Mouse (Mus musculus): ENCODE data around the gene Tfeb.

Gene Tfeb

DNA sequence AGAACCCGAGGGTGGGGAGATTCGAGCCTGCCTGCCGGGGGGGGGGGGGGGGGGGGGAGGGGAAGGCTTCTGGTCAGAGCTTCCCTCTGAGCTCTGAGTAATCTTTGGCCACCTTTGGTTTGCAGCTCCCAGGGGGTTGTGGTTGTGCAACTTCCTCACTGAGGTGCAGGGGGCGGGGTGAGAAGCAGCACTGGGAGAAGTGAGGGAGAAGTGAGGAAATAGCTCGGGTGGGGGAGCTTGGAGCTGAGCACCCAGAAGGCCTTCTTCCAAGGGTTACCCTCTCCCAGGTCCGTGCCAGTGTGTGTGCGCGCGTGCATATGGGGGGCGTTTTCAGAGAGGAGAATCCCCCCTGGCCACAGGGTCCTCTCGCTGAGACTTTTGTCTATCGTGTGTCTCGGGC lies 17.4 kb downstream of the Tfeb start:
- no peak for DNase-seq (ENCODE audit: low read depth)

DNA sequence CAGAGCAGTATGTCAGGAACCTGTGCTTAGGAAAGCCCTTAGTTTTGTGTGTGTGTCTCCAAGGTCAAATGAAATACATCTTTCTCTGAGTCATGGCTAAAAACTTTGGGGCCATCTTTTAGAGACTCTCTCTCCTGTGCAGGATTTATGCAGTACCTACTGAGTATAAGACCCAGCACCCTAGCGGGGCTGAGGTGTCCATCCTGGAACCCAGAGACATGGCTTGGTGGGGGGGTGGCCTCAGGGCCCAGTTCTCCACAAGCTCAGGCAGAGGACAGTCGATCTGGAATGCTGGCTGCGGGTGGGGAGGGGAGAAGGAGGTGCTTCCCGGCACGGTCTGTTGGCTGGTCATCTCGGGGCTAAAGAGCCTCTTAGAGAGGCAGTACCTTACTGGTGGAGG lies 19.5 kb downstream of the Tfeb start:
- DNase-seq (ENCODE audit: low read depth), result no peak

DNA sequence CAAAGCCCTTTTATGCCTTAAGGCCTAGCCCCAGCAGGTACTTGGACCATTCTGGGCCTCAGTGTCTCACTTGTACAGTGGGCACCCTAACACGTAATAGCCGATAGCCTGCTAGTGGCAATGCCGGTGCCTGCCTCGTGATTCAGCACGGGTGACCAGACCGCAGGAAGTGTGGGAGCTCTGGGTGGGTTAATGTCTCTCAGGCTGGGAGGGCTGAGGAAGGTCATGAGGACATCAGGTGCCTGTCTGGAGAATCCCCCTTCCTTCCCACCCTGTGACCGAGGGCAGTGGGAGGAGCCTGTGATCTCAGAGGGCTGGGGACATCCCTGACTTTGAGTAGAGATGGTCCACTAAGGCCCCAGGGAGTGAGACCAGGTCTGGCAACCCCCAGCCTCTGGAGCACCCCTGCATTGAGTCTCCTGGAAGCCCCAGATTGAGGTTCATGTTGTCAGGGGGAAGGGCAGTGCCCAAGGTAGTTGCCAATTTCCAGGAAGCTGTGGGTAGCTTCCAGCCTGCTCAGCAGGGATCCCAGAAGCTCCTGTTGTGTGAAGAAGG lies 20.3 kb downstream of the Tfeb start:
- no peak for DNase-seq (ENCODE audit: low read depth)

DNA sequence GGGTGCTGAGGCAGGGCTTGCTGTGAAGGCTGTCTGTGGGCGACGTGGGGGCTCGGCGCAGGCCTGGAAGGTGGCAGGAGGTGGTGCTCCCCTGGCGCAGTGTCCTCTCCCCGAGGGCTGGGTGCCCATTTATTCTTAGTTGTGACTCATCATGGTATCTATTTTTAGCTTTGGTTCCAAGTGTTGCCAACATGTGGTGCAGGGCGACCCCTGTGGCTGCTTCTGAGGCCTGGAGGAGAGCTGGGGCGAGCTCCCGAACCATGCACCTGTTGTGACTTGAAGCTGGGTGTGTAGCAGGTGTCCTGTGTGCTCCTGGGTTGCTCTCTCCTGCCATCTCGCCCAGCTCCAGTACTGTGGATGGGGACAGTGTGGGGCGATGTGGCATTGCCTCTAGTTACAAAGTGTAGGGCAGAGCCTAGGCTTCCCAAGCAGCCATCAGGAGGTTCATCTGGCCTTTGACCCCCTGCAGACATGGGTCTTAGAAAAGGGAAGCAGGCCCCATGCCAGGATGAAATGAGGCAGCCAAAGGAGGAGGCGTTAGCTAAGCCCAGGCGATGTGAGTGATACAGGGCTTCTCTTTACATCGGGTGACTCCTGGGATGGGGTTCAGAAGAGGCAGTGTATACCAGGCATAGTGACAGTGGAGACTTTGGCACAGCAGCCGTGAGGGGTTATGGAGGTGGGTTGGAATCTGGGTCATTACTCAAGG lies 23.0 kb downstream of the Tfeb start:
- DNase-seq (ENCODE audit: low read depth), result no peak

DNA sequence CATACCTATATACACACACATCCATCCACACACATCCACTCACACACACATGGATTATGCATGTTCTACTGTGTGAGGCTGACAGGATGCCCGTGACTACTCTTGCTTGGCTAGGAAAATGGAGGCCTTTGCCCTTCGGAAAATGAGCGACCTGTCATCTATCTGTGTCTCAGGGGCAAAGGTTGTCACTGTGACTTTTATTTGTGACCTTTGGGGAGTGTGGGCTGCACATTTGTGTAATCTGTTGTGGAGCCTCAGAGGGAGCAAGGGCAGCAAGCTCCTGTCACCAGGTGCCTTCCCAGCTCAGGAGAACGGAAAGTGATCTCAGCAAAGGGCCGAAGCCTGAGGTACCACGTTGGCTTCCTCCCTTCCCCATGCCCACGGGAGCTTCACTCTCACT lies 25.2 kb downstream of the Tfeb start:
- no peak for DNase-seq (ENCODE audit: low read depth)

DNA sequence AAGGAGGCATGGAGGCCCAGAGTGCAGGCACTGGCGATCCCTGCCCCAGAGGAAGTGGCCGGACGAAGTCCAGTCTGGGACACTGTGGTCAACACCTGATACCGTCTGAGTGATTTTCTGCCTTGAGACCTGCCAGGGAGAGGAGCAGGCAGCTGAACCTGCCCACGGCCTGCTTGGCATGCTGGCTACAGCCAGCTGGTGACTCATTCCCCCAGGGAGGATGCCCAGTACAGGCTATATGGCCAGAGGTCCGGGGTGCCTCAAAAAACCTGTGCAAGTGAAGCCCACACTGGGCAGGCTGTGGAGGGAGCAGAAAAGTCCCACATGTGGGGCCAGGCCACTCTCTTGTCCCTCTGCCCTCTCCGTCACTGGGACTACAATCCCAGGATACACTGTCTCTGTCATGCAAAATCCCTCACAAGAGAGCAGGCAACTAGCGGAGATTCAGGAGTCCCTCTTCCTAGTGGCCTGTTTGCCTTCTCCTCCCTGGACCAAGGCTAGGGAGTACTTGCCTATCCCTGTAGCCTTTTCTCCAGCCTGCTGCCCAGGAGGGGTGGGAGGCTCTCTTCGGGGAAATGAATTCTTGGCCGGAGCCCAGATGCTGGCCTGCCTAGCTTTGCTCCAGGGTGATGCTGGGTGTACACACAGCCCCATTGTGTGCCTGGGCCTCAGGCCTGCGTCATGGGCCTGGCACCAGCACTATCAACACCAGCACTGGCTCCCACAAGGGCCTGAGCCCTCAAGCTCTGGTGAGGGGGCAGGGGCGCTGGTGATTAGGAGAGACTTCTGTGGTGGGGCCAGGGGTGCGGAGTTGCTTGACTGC lies 25.9 kb downstream of the Tfeb start:
- DNase-seq (ENCODE audit: low read depth), result no peak

DNA sequence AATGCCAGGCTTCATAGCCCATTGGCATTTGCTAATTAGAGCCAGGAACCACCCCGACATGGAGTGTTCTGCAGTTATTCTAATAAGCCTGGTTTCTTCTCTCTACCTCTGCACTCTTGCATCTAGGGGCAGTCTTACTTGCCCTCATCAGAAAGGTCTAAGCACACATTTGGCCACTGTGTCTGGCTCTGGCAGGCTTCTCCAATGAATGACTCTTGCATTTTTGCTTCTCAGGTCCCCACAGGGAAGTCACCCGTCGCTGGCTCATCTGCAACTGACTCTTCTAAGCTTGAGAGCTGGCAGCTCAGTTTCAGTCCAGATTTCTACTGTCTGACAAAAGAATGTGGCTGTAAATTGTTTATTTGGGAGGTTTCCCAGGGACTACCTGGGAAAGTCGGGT lies 29.2 kb downstream of the Tfeb start:
- DNase-seq (ENCODE audit: low read depth), result no peak

DNA sequence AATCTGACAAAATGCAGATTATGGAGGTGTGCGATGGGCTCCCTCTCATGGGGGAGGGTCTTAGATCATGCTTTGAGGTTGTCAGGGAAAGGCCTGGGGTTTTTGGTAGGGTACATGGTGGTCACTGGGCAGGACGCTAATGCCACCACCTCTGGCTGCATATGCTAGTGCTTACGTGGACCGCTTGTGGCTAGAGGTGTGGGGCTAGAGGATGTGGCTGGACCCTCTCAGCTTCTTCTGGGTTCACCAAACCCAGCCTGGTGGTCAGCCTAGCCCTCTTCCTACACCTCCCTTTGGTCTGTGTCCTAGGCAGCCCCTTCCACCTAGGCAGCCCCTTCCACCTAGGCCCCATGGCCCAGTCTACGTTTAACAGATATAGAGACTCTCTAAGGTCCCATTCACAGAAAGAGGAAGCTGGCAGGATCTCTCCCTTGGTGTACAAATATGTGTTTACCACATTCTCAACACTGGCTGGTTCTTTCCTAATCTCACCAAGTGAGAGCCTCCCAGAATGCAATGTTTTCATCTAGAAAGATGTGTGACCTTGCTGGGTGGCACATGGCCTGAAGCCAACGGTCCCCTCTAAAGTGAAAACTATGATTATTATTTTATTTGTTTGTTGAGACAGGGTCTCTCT lies 29.7 kb downstream of the Tfeb start:
- DNase-seq (ENCODE audit: low read depth), result no peak

DNA sequence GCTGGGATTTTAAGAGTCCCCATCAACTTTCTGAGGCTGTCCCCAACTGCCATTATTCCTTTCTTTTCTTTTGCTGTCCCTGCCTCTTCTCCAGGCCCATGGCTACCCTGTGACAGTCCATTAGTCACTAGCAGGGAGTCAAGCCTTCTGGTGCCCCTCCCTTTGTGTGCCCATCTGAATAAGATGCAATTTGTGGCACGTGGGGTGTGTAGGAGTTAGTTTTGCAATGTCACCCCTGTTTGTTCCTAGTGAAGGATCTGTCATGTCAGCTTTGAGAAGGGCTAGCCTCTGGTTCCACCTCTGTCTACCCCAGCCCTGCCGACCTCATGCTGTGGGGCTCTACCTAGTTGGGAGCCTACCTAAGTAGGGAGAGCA lies 30.2 kb downstream of the Tfeb start:
- DNase-seq (ENCODE audit: low read depth), result no peak

DNA sequence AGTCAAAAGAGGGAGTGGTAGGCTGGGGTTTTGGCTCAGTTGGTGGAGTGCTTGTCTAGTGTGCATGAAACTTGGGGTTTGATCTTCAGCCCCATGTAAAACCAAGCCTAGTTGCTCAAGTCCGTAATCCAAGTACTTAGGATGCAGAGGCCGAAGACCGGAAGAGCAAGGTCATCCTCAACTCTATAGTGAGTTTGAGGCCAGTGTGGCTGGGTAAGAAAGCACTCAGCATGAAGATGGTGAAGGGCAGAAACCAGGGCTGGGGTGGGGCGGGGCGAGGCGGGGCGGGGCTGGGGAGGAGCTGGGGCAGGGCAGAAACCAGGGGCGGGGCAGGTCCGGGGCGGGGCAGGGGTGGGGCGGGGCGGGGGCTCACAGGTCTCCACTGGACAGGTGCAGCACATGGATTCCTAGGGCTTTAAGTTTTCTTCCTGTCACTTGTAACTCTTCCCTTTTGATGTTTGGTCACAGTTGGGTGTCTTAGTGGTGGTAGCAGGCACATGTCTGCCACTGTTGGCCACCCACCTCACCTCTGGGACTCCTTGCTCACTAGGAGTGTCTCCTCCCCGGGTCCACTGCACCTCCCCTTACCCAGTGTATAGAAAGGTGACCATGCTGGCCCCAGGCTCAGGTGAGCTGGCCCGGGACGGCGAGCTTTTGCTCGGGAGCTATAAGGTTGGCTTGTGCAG lies 30.8 kb downstream of the Tfeb start:
- peak; percentile 18 for DNase-seq (ENCODE audit: low read depth)

DNA sequence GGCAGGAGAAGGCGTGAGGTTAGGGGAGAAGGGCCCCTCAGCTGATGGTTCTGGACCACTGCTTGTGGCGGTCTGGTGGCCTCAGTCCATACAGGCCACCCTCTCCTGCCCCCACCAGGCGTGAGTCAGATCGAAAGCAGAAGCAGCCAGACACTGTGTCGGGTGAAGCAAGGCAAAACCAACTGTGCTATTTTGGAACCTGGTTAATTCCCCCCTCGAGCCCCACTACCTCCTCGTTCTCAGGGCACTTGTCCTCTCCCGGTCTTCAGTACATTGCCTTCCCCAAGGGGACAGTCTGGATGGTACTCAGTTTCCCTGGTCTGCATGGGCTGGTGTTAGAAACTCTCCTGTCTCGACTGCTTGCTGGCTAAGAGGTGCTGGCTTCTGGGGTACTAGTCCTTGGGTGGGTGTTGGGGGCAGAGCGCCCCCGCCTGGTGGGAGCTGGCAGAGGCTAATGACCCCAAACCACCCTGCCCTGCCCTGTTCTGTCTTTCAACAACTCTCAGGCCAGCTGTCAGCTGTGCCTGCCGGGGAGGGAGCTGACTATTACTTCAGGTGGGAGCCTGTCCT lies 32.0 kb downstream of the Tfeb start:
- DNase-seq (ENCODE audit: low read depth), result peak; percentile 62

DNA sequence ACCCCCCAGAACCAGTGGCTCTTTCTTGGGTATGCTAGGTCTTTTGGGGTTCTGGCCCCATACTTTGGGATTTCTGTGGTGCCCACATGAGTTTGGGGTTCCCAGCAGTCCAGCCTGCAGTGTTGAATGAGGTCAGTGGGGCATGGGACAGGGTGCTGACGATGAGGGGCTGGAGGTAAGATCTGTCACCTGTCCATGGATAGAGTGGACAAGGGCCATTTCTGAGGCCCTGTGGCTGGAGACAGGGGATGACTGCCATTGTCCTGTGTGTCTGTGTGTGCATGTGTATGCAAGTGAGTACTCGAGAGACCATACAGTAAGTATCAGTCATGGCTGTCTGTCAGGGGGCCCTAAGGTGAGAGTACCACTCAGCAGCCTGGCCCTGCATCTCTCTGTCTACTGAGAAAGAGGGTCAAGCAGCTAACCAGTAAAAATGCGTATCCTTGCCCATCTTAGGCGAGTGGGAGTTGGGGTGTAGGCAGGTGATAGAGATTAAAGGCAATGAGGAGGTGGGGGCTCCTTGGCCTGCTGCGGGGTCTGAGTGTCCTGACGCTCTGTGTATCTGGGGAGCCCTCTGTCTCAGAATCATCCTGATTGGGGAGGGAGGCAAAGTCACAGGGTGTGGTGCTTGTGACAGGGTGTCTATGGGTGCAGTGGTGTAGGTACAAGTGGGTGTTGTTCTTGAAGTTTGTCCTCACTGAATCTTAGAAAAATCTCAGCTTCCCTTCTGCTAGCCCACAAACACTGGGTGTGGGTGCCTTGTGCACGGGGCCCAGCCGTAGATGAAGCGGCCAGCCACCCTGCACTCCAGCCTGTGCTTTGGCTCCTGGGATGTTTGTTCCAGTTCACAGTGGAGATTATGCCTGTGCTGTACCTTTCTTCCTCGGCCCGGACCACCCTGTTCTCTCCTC lies 32.8 kb downstream of the Tfeb start:
- DNase-seq (ENCODE audit: low read depth), result no peak

DNA sequence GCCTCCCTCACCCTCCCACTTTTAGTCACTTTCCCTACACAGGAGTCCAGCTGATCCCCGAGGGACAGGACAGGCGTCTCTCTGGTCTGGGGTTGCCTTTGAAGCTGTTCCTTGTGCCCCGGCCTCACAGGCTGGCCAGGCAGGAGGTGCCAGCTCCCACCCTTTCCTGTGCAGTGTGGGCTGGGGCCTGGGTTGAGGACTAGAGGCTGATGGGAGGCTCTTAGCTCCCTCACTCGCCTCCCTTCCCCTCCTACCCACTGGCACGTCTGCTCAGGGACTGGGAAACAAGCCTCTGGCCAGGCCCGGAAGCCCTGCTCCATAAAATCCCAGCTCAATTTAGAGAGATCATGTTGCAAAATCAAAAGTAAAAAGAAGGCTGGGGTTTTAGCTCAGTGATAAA lies 36.8 kb downstream of the Tfeb start:
- no peak for DNase-seq (ENCODE audit: low read depth)

DNA sequence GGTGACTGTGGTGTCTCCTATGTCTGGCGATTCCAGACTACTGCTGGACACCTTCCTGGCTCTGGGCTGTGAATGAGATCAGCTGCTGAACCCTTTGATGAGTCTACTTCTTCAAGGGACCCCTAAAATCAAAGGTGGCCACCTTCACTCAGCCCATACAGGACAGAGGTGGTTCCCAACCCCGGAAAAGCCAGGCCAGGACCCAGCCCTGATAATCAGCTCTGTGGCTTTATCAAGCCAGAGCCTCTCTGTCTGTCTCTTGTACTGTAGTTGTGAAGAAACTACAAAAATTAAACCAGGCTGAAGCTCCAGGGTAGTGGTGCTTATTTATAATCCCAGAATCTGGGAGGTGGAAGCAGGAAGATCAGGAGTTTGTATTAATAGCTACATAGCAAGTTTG lies 40.3 kb downstream of the Tfeb start:
- no peak for DNase-seq (ENCODE audit: low read depth)

DNA sequence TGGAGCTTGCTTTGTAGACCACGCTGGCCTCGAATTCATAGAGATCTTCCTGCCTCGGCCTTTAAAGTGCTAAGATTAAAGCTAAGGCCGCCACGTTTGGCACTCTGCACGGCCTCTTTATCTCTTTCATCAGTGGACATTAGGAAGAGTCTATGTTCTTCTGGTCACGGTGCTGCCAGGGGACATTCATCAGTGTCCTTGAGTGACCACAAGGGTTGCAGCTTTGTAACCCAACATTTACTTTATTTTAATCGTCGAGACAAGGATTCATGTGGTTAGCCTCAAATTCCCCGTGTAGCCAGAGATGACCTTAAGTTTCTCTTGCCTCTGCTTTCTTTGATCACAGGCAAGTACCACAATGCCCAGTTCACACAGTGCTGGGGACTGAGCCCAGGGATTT lies 43.6 kb downstream of the Tfeb start:
- no peak for DNase-seq (ENCODE audit: low read depth)

DNA sequence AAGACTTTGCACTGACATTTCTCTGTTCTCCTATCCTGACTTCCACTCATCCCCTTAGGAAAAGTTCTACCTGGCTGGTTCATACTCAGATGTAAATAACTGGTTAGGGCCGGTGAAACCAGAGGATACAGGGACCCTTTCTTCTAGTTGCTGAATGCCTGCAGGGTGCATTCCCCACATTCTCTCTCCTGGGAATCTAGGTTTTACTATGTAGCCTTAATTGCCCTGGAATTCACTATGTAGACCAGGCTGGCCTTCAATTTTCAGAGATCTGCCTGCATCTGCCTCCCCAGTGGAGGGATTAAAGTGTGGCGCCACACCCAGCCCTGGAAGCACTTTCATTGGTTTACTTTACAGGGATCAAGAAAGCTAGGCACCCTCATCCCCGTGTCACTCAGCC lies 45.7 kb downstream of the Tfeb start:
- DNase-seq (ENCODE audit: low read depth), result no peak

DNA sequence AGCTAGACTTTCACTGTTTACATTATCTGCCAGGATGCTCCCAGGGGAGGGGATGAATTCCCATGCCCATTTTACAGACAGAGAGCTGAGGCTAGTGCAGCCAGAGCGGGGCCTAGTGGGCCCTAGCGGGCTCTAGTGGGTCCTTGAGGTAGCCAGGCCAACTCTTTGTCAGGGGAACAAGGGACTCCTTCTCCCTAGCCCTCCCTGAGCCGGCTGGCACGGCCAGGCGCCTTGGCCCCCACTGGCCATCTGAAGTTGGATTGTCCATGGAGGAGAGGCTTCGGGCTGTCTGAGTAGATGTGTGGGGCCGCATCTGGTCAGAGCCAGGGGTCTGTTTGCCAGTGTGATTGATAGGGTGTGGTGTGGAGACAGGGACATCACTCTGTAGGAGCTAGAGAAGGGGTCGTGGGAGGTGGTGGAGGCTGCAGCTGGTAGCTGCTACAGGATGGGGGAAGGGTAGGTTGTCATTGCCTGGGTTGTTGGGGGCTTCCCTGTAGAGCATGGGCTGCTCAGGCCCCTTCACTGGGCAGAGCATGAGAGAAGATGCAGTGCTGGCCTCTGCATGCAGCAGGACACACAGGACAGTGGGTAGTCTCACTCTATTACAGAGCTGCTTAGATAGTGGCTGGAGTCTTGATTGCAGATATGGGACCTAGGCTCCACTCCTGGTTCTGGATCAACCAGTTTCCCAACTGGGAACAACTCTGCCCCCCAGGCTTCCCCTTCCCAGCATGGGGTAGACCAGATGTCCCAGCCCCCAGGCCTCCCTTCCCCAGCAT lies 46.8 kb downstream of the Tfeb start:
- no peak for DNase-seq (ENCODE audit: low read depth)

DNA sequence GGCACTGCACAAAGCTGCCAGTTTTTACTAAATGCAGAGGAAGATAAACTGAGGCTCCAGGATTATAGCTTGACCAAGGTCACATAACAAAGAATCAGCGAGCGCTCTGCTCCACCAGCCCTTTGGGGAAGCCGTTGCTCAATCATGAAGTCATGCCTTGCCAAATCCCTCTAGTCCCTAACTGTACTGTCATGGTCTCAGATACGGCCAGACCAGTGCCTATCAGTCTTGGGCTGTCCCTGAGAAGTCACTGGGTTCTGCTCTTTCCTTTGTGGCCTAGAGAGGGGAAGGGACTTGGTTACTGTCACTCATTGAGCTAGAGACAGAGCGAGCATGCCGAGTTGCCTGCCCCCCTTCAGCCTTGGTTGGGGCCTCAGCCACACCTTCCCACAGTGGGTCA lies 47.6 kb downstream of the Tfeb start:
- no peak for DNase-seq (ENCODE audit: low read depth)

DNA sequence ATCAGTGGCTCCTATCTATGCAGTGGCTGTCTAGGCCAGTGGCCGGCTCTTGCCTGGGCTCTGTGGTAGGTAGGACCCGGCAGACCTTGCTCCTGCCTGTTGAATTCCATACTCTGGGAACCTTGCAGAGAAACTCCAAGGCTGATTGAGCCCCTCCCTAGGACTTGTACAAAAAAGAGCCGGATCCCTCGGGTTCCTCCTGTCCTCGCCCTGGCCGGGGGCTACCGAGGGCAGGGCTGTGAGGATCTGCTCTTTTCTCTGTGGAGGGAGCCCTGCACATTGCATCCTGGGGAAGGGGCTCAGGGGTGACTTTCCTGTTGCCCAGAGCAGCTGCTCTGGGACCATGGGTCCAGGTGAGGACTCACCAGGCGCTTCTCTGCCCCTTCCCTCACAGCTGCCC lies 50.8 kb downstream of the Tfeb start:
- no peak for DNase-seq (ENCODE audit: low read depth)

DNA sequence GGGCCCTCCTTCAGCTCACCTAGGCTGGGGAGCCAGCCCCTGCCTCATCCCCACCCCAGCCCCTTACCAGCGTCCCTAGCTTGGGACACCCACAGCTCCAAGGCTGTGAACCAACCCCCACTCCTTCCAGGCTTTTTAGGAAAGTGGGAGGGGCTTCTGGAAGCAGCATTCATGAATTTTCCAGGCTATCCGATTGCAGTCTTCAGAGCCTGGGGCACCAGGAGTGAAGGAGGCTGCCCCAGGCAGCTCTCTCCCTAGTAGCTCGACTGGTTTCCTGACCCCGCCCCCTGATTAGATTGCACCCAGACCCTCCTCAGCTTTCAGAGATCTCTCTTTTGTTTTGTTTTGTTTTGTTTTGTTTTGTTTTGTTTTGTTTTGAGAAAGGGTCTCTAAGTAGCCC lies 51.5 kb downstream of the Tfeb start:
- DNase-seq (ENCODE audit: low read depth), result no peak

All from induced T-regulatory cell, adult 2 months (primary cell).